Mouse (Mus musculus) megakaryocyte progenitor cell, adult 5-6 weeks (primary cell): Measurements from ENCODE around the gene Gcnt1. TPM values are rescaled to one million over a fixed set of nuclear protein-coding genes. Genes with fewer than 3 reads are reported as not detected.
A peak's percentile ranks its signal among the peaks of the same experiment; 100 is the strongest.

Experiments
- ATAC-seq: replicated peaks from 2 replicates; pipeline ENCODE4 v1.8.0; 2016; ENCODE audit warnings: mild to moderate bottlenecking, moderate TSS enrichment, inconsistent platforms; ENCODE audit not compliant: poor library complexity
- total RNA-seq, 2 experiments: library from RNA; stranded (forward) in 1 of 2; stranded (reverse) in 1 of 2; fragments of 157-497, 149-512 nt in 1 of 2; fragments of 200-1000 nt in 1 of 2; gene quantifications; 2 replicates each; pipeline versions ENCODE4 v1.2.3 to v1.2.4; 2015 to 2017

Gene Gcnt1
- total RNA-seq, 2 experiments from 2014 or later: 19.3 to 26.1 TPM

DNA sequence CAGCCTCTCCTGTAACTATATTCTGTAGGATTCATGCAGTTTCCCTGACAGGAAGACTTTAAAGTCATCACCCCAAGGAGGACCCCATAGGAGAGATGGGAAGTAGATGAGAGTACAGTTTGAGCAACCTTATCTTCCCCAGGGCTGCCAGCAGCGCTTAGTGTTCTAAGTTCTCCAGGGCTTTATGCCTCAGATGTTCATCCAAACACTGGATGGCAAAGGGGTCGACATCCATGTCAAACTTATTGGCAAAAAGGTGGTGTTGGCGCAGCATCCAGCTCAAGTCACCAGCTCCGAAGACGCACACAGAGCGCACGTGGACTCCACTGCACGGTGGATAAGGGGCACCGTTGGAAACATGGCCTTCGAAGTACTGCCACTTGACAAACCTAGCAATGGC, 43.7 kb downstream of the Gcnt1 start:
- ATAC-seq: no peak

DNA sequence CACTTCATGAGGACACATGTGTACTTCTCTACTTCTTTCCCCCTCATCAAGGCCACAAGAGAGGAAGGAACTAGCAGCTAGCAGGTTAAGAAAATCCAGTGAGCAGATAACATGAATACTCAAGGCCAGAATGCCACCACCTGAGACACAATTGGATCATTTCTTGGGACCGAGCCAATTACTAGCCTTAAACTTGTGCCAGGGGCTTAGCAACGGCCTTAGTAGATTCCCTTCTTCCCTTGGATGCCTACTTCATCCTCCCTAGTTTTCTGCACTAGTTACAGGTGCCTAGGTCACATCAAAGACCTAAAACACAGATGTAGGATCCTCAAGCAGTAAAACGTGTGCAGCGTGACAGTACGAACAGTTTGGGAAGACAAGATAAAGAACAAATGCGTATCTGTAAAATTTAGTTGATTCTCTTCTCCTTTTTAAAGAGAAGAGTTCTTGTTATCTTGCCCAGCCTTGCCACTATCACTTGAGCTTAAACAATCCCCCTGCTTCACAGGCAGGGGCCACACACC, 44.7 kb downstream of the Gcnt1 start:
- ATAC-seq: peak; percentile 49

DNA sequence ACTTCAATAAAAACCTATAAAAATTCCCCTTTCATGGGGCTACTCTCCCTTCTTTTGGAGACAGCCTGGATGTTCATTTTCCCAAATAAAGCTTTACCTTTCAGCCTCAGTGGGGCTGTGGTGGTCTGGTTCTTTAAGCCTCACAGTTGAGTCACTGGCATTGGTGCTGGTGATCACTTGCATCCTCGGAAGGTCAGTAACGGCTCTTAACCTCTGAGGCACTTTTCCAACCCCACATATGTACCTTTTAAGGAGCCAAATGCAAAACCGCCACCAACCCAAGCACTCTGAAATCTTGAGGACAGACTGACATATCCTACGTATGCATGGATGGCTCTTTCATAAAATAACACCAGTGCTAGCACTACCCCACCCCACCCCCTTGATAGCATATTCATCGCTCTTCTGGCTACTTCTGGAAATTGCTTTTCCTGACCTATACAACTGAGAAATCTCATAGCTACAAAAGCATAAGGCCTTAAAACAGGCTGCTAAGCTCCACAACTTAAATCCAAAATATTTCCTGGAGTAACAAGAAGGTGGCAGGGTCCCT, 48.9 kb downstream of the Gcnt1 start:
- no peak for ATAC-seq

- peak; percentile 88 for ATAC-seq
Observed at GRCm38 (mm10) chr19:17323006-17323688, 49.5 kb downstream of the Gcnt1 start.

DNA sequence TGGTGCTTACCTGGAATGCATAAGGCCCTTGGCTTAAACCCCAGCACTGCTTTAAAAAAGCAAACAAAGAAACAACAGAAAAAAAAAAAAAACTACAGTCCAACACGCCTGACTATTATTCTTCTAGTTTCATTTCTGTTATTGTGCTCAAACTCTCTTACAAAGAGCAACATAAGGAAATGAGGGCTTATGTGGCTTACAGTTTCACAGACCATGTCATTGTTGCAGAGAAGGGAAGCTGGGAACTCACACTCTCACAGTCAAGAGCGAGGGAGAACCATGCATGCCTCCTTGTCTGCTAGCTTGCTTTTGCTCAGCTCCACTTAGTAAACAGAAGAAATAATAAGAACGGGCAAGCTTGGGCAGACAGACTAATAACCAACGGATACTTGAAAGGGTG, 52.9 kb downstream of the Gcnt1 start:
- peak; percentile 63 for ATAC-seq

GRCm38 (mm10) chr19:17318733-17319132, 53.9 kb downstream of the Gcnt1 start:
- no peak for ATAC-seq

- ATAC-seq: no peak
Observed at GRCm38 (mm10) chr19:17316311-17317003, 56.2 kb downstream of the Gcnt1 start.

GRCm38 (mm10) chr19:17314451-17314850, 58.2 kb downstream of the Gcnt1 start:
- ATAC-seq: peak; percentile 90

GRCm38 (mm10) chr19:17313766-17314165, 58.9 kb downstream of the Gcnt1 start:
- no peak for ATAC-seq

- ATAC-seq: no peak
Observed at GRCm38 (mm10) chr19:17312671-17313180, 59.9 kb downstream of the Gcnt1 start.

DNA sequence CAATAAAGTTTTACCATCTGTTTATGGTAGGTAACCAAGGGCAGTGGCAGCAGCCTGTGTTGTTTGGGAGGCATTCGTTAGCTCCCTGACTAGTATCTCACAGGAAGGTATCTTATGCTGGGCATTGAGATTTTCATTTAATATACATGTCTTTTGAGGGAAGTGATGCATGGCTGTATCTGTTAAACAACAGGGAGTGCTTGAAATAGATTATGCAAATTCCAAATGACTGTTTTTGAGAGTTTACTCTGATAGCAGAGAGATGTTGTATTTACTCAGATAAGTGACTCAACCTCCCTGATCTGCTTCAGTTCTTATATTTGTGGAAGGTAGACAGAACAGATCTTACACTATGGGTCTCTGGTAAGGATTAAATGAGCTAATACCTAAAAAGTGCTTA, 61.1 kb downstream of the Gcnt1 start:
- no peak for ATAC-seq

GRCm38 (mm10) chr19:17311031-17311430, 61.6 kb downstream of the Gcnt1 start:
- no peak for ATAC-seq

GRCm38 (mm10) chr19:17296081-17296480, 76.6 kb downstream of the Gcnt1 start:
- ATAC-seq: peak; percentile 87

DNA sequence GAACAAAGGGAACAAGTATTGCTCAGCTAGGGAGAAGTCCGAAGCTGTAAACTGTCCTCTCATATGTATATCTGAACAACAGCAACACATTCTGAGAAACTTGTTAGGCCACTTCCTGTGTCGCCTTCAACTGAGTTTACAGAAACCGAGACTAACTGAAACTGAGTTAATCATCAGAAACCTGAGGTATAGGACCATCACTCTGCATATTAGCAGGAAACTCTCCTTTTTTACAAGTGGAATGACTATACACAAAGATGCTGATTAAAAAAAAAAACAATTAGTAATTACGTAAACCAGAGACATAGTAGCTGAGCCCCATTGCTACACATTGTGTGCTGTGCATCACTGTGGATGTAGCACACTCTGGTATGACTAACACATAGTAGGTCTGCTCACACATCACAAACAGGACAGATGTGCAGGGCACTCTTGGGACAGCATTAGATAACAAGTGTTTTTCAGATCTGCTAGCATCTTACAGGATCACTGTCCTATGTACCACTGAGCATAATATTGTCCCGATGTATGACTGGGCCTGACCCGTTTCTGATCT, 77.4 kb downstream of the Gcnt1 start:
- peak; percentile 29; the same call in 1 of the 2 replicates for ATAC-seq

- no peak for ATAC-seq
Observed at GRCm38 (mm10) chr19:17294136-17294535, 78.5 kb downstream of the Gcnt1 start.

DNA sequence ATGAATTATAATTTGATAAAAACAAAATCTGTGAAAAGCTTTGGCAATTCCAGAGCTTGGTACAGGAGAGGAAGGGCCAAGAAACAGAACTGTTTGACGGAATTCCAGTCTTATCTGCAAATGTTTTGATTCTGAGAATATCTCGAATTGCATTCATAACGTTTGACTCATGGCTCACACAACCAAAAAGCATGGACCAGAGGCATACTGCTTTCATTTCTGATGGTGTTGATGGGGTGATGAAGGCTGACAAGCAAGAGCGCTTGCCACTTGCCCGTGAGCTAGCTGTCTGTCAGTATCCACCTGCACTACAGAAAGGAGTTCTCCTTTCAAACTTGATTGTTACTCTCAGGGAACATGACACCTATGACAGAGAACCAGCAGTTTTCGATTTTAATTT, 83.1 kb downstream of the Gcnt1 start:
- no peak for ATAC-seq

DNA sequence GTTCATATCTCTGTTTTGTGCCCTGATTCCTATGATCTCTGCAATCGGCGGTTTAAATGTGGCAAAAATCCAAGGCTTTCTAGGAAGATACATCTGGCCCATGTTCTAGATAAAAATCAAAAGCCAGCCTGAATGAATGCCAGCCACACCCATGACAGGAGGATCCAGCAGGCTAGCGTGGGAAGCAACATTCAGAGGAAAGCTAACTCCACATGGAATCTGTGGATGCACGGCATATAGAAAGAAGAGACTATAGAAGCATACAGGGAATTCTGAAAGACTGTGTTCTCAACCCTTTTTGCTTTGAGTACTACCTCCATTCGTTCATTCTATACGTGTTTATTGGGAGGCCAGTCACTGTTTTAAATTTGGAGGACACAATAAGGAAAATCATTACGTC, 86.6 kb downstream of the Gcnt1 start:
- no peak for ATAC-seq

- no peak for ATAC-seq
Observed at GRCm38 (mm10) chr19:17283317-17283716, 89.3 kb downstream of the Gcnt1 start.

- peak; percentile 90 for ATAC-seq
Observed at GRCm38 (mm10) chr19:17278381-17279051, 94.1 kb downstream of the Gcnt1 start.
